Mouse (Mus musculus): ENCODE data around the gene Zfp526. TPM values are rescaled to one million over a fixed set of nuclear protein-coding genes. Genes with fewer than 3 reads are reported as not detected.

Zfp526 gene
- polyA plus RNA-seq, 1 experiment, result 1.5 TPM

GRCm38 (mm10) chr7:25246079-25246758 is 25.0 kb downstream of the Zfp526 start:
- Histone ChIP-seq H3K9me3 (ENCODE audit: control insufficient read depth, low read length) (no peaks in the 10 kb centered on the region), H3K36me3 (ENCODE audit: control insufficient read depth) (peaks cover 35% of the 10 kb centered on the region), H3K4me1 (ENCODE audit: control insufficient read depth) (peaks cover 59% of the 10 kb centered on the region), H3K27me3 (ENCODE audit: control insufficient read depth) (peaks cover 18% of the 10 kb centered on the region), H3K4me3 (replicated peaks) (no peak overlapping the region)
- TF ChIP-seq TAL1 (IDR thresholded peaks at IDR 0.05; ENCODE audit: low read length), result no peak
- no peak for TF ChIP-seq GATA1 (IDR thresholded peaks at IDR 0.05; ENCODE audit: low read length)

DNA sequence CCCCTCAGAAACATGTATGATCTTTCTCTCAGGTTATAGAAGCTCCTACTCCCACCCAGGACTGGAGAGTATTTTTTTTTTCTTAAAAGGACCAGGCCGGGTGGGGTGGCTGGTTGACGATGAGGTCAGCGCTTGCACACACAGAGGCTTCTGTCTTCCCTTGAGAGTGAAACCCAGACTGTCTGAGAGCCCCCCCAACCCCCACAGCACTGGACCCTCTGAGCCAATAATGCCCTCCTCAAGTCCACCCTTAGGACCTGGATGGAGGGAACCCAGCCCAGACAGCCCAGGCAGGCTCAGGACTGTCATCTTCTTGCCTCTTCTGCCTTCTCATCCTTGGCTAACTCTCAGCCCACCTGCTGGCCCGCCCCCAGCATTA is 25.5 kb downstream of the Zfp526 start:
- TF ChIP-seq GATA1 (IDR thresholded peaks at IDR 0.05; ENCODE audit: low read length) (no peak), TAL1 (IDR thresholded peaks at IDR 0.05; ENCODE audit: low read length) (no peak)
- Histone ChIP-seq H3K9me3 (ENCODE audit: control insufficient read depth, low read length) (no peaks in the 10 kb centered on the region), H3K4me1 (ENCODE audit: control insufficient read depth) (peaks cover 63% of the 10 kb centered on the region), H3K4me3 (replicated peaks) (no peak overlapping the region), H3K27me3 (ENCODE audit: control insufficient read depth) (peaks cover 21% of the 10 kb centered on the region), H3K36me3 (ENCODE audit: control insufficient read depth) (peaks cover 34% of the 10 kb centered on the region)

DNA sequence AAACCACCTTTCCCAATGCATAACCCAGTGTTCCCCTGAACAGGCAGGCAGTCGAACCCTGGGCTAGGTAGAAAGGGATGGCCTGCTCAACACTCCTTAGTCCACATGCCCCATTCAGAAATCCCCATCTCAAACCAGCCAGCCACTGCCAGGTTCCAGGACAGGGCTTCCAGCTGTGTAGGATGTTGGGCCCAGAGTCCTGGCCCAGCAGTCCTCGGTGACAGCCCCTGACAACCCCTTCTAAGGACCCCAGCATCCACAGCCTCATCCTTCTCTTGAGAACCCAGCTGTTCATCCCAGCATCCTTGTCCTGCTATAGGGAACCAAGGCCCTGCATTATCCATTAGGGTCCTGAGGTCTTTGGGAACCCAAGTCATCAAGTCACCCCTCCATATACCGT is 26.3 kb downstream of the Zfp526 start:
- H3K4me3 ChIP-seq (replicated peaks), result peak overlapping the region; percentile 91
- peaks cover 65% of the 10 kb centered on the region for H3K4me1 ChIP-seq (ENCODE audit: control insufficient read depth)
- peaks cover 23% of the 10 kb centered on the region for H3K27me3 ChIP-seq (ENCODE audit: control insufficient read depth)
- TF ChIP-seq TAL1 (IDR thresholded peaks at IDR 0.05; ENCODE audit: low read length) (no peak), GATA1 (IDR thresholded peaks at IDR 0.05; ENCODE audit: low read length) (no peak)
- H3K9me3 ChIP-seq (ENCODE audit: control insufficient read depth, low read length), result no peaks in the 10 kb centered on the region
- H3K36me3 ChIP-seq (ENCODE audit: control insufficient read depth), result peaks cover 33% of the 10 kb centered on the region

GRCm38 (mm10) chr7:25248018-25248647 is 26.9 kb downstream of the Zfp526 start:
- no peaks in the 10 kb centered on the region for H3K9me3 ChIP-seq (ENCODE audit: control insufficient read depth, low read length)
- TF ChIP-seq TAL1 (IDR thresholded peaks at IDR 0.05; ENCODE audit: low read length) (no peak), GATA1 (IDR thresholded peaks at IDR 0.05; ENCODE audit: low read length) (no peak)
- H3K4me1 ChIP-seq (ENCODE audit: control insufficient read depth), result peaks cover 65% of the 10 kb centered on the region
- H3K27me3 ChIP-seq (ENCODE audit: control insufficient read depth), result peaks cover 23% of the 10 kb centered on the region
- H3K36me3 ChIP-seq (ENCODE audit: control insufficient read depth), result peaks cover 27% of the 10 kb centered on the region
- peak overlapping the region; percentile 91 for H3K4me3 ChIP-seq (replicated peaks)

DNA sequence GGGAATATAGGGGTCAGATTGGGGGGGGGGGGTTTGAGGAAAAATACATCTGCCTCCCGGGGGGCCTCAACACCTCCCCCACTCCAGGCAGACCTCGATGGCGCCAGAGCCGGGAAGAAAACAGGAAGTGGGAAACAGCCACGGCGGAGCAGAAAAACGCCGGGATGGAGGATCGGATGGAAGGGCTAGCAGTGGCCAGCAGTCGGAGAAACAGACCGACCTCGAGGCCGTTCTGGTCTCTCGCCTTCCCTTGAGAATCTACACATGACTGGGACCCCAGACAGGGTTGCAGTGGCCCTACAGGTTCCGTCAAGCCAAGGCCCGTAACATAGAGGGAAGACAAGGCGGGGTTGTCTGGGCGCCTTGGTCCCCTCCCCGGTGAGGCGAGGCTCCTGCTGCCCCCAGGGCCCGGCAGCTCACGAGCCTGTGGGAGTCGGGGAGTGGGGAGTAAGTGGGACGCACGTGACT is 27.7 kb downstream of the Zfp526 start:
- Histone ChIP-seq H3K36me3 (ENCODE audit: control insufficient read depth) (peaks cover 25% of the 10 kb centered on the region), H3K4me3 (replicated peaks) (peak overlapping the region; percentile 91), H3K4me1 (ENCODE audit: control insufficient read depth) (peaks cover 65% of the 10 kb centered on the region), H3K9me3 (ENCODE audit: control insufficient read depth, low read length) (no peaks in the 10 kb centered on the region), H3K27me3 (ENCODE audit: control insufficient read depth) (peaks cover 23% of the 10 kb centered on the region)
- TF ChIP-seq TAL1 (IDR thresholded peaks at IDR 0.05; ENCODE audit: low read length) (no peak), GATA1 (IDR thresholded peaks at IDR 0.05; ENCODE audit: low read length) (no peak)

- TF ChIP-seq GATA1 (IDR thresholded peaks at IDR 0.05; ENCODE audit: low read length) (no peak), TAL1 (IDR thresholded peaks at IDR 0.05; ENCODE audit: low read length) (no peak)
- H3K4me1 ChIP-seq (ENCODE audit: control insufficient read depth), result peaks cover 61% of the 10 kb centered on the region
Measured at GRCm38 (mm10) chr7:25249314-25250140, 28.3 kb downstream of the Zfp526 start.

DNA sequence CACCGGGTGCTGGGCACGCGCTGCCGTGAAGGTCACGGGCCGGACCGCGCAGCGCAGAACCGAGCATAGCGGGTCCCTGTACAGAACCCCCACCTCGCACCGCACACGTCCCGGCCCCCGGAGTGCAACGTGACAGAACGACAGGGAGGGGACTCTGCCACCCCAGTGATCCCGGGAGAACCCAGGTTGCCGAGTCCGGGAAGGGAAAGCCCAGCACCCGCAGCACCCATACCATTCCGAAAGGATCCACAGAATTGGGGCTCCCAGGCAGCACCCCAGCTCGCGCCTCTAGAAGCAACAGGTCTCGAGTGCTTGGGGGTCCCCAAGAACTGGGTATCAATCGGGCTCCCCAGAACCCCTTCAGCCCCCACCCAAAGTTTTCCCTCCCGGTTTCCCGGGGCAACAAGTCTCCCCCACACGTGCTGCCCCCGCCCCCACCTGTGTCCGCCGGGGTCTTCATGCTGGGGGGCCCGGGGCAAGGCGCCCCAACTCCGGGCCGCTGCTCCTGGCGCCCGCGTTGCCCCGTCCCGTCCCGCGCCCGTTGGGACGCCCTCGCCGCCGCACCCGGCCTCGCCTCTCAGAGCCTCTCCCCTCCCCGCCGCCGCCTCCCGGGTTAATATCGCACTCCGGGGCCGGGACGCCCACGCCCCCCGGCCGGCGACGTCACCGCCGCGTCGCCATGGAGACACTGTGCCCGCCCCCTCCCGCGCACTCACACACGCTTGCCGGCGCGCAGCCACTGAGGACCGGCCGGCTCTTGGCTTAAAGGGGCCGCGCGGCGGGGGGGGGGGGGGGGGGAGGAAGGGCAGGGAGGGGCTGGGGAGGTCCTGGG is 29.1 kb downstream of the Zfp526 start, which contains the start of gene Erf:
TSS of gene Erf (minus strand) at position 621 of the 832 bp plus-strand sequence.
- Histone ChIP-seq H3K9me3 (ENCODE audit: control insufficient read depth, low read length) (no peaks in the 10 kb centered on the region), H3K36me3 (ENCODE audit: control insufficient read depth) (peaks cover 12% of the 10 kb centered on the region), H3K4me3 (replicated peaks) (peak within 1 kb of the TSS; percentile 91), H3K27me3 (ENCODE audit: control insufficient read depth) (peaks cover 25% of the 10 kb centered on the region), H3K4me1 (ENCODE audit: control insufficient read depth) (peaks cover 58% of the 10 kb centered on the region)
- TF ChIP-seq GATA1 (IDR thresholded peaks at IDR 0.05; ENCODE audit: low read length) (no peak), TAL1 (IDR thresholded peaks at IDR 0.05; ENCODE audit: low read length) (no peak)

More at GRCm38 (mm10) chr7:25249314-25250140, 28.3 kb downstream of the Zfp526 start:
- peaks cover 25% of the 10 kb centered on the region for H3K27me3 ChIP-seq (ENCODE audit: control insufficient read depth)
- peaks cover 20% of the 10 kb centered on the region for H3K36me3 ChIP-seq (ENCODE audit: control insufficient read depth)
- H3K4me3 ChIP-seq (replicated peaks), result peak overlapping the region; percentile 91
- no peaks in the 10 kb centered on the region for H3K9me3 ChIP-seq (ENCODE audit: control insufficient read depth, low read length)

GRCm38 (mm10) chr7:25251071-25251791 is 30.0 kb downstream of the Zfp526 start:
- TF ChIP-seq TAL1 (IDR thresholded peaks at IDR 0.05; ENCODE audit: low read length), result no peak
- TF ChIP-seq GATA1 (IDR thresholded peaks at IDR 0.05; ENCODE audit: low read length), result no peak
- Histone ChIP-seq H3K9me3 (ENCODE audit: control insufficient read depth, low read length) (no peaks in the 10 kb centered on the region), H3K4me3 (replicated peaks) (peak overlapping the region; percentile 91), H3K36me3 (ENCODE audit: control insufficient read depth) (peaks cover 3% of the 10 kb centered on the region; the same call in 1 of the 2 replicates), H3K4me1 (ENCODE audit: control insufficient read depth) (peaks cover 56% of the 10 kb centered on the region), H3K27me3 (ENCODE audit: control insufficient read depth) (peaks cover 28% of the 10 kb centered on the region)

Data from erythroblast, embryonic 14.5 days (primary cell).